Mouse (Mus musculus) left cerebral cortex, adult 11 months (tissue): ENCODE results near the gene B020031M17Rik.
"Not testable (repeated sequence)": the region's sequence is repeated elsewhere in the genome, so short reads cannot be mapped to it uniquely, and the experiment has no call there.

Experiments
- DNase-seq: peaks from one replicate; pipeline ENCODE4 v3.0.0; 2022; ENCODE audit warnings: low spot score

Gene B020031M17Rik

DNA sequence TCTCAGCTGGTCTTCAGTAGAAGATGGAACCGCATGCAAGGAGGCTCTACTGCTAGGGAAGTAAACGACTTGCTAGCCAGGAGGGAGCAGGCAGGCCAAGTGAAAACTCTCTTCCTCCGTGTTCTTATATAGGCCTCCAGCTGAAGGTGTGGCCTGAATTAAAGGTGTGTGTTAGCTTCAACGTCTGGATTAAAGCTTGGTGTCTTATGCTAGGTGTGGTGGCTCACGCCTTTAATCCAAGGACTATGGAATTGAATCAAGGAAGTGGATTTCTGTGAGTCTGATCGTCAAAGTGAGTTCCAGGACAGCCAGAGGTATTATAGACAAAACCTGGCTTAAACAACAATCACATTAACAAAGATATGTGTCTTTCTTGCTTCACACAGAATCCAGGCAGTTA lies at the start of gene B020031M17Rik:
TSS of gene B020031M17Rik (minus strand) at position 101 of the 400 bp plus-strand sequence.
- not testable (repeated sequence) for DNase-seq

DNA sequence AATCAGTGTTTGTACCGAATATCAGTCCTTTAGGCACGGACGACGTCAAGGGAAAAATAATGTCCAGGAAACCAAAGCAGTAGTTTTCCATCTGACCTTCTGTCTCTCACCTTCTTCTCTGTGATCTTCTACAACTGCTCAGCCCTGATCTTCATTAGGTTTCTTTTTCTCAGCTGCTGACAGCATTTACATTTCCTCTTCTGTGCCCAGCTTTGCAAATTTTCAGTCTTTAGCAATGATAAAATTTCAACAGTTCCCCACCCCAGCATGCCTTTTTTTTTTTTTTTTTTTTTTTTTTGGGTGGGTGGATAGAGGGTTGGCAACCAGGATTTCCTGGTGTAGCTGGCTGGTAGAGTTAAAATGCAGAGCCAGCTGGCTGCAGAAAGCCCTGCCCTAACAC lies 48.6 kb upstream of the B020031M17Rik start:
- DNase-seq, result not testable (repeated sequence)

- DNase-seq, result not testable (repeated sequence)
These were observed 48.0 kb upstream of the B020031M17Rik start for GRCm38 (mm10) chr13:119998442-119999086.

- not testable (repeated sequence) for DNase-seq
These were observed 41.4 kb upstream of the B020031M17Rik start for GRCm38 (mm10) chr13:119991917-119992496.

GRCm38 (mm10) chr13:119991264-119991663 lies 40.7 kb upstream of the B020031M17Rik start:
- DNase-seq, result not testable (repeated sequence)

DNA sequence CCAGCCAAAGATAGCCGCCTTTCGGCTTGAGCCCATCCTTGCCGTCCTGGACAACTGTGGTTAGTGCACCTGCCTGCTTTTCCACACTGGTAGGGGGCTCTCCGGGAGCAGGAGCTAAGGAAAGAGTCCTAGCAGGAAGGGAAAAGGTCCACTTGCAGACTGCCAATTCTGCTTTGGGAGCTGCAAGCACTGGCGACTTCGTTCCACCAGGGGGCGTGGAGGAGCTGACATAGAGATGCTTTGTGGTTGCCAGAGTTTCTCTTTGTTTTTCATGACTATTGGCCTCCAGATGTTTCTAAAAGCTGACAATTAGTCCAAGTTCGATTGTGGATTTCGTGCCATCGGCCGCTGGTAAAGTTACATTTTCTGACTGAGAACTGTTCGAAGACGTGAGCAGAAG lies 18.6 kb upstream of the B020031M17Rik start:
- not testable (repeated sequence) for DNase-seq

DNA sequence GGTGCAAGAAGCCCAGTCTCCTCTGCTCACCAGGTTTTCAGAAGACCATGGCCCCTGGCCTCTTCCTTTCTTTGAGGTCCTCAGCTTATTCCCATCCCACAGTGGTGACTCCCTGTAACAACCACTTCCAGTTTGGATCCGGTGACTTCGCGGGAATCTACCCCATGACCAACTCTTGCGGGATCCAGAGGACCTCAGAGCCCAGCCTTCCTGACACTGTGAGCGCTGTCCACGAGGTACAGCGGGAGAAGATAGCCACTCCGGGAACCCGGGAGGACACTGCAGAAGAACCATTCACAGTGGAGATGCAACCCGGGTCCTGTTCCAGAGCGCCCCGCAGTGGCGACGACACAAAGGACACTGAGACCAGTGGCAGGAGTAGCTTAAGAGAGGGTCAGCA lies 17.6 kb upstream of the B020031M17Rik start:
- DNase-seq, result not testable (repeated sequence)

DNA sequence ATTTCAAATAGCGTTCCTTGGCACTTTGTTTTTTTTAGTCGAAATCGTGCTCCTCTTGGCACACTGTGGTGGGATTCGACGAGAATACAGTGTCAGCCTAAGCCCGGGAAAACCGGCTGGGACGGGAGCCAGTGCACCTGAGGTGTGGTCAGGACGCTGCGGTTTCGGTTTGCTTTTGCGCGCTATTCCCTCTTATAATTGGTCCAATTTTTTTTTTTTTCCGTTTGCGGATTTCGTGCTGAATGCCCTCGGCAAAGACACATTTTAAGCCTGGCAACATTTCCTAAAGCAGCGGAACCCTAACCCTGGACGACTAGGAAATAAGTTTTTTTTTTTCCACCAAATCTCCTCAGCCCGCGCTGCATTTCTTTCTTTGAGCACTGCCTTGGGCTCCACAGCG lies 15.4 kb upstream of the B020031M17Rik start:
- DNase-seq, result not testable (repeated sequence)

DNA sequence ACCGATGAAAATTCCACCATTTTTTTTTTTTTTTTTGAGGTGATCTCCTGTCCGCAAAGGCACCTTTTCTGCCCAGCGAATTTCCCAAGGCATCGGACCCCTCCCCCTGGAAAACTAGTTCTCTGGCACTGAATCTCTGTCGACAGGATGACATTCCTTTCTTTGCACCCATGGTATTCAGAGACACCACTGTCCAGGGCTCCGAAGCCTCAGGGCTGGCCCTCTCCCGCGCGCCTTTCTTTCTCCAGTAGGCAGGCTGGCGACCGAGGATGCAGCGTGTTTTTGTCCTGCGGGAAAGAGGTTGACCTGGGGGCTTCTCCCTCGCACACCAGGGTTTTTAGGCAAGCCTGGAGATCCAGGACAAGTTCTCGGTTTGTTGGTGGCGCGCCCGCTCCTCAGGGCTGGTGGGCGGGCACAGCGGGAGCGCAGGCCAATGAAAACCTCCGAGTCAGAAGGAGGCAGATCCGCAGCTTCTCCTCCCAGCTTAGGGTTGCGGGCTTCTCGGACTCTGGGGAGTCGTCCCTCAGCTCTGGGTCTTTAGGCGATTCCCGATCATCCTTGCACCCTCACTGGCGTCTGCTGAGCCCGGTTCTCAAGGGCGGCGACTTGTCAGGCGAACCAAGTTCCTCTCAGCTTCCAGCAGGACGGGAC lies 14.8 kb upstream of the B020031M17Rik start:
- DNase-seq, result not testable (repeated sequence)

DNA sequence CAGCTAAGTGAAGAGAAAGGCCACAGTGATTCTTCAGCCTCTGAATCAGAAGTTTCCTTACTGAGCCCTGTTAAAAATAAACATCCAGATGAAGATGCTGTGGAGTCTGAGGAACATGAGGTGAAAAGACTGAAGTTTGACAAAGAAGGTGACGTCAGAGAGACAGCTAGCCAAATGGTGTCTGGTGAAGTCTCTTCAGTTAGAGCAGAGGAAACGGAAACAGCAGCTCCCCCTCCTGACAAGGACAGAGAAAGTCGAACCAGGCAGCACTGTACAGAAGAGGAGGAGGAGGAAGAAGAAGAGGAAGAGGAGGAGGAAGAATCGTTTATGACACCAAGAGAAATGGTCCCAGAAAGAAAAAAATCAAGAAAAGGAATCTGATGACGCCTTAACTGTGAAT lies 12.2 kb upstream of the B020031M17Rik start:
- not testable (repeated sequence) for DNase-seq

GRCm38 (mm10) chr13:119955567-119955966 lies 5.0 kb upstream of the B020031M17Rik start:
- not testable (repeated sequence) for DNase-seq

DNA sequence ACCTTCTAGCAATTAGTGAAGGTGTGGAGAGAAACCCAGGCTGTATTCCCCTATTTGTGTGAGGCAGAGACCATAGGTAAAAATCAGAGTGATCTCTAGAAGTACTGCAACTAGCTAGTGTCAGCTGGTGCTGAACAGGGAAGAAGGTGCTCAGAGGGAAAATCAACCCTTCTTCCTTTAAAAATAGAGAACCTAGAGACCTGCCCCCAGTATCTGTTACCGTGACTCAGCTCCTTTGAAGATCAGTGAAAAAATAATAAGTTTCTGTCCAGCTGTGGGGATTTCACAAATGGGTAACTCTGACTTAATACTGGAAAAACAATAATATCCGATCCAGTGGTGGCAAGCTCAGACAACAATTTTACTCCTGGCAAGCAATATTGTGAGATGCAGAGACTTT lies 4.5 kb upstream of the B020031M17Rik start:
- DNase-seq, result not testable (repeated sequence)

DNA sequence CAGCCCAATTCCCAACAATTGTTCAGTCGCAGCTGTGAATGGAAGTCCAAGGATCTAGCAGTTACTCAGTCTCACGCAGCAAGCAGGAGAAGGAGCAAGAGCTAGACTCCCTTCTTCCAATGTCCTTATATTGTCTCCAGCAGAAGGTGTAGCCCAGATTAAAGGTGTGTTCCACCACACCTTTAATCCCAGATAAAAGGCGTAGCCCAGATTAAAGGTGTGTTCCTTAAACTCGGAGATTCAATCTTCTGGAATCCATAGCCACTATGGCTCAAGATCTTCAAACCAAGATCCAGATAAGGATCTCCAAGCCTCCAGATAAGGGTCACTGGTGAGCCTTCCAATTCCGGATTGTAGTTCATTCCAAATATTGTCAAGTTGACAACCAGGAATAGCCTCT lies 21.4 kb downstream of the B020031M17Rik start, which contains the start of gene Gm21761:
TSS of gene Gm21761 (minus strand) at position 101 of the 400 bp plus-strand sequence.
- not testable (repeated sequence) for DNase-seq

- not testable (repeated sequence) for DNase-seq
These were observed 25.8 kb downstream of the B020031M17Rik start for GRCm38 (mm10) chr13:119924597-119925340.

- DNase-seq, result not testable (repeated sequence)
These were observed 33.5 kb downstream of the B020031M17Rik start for GRCm38 (mm10) chr13:119916966-119917722.

DNA sequence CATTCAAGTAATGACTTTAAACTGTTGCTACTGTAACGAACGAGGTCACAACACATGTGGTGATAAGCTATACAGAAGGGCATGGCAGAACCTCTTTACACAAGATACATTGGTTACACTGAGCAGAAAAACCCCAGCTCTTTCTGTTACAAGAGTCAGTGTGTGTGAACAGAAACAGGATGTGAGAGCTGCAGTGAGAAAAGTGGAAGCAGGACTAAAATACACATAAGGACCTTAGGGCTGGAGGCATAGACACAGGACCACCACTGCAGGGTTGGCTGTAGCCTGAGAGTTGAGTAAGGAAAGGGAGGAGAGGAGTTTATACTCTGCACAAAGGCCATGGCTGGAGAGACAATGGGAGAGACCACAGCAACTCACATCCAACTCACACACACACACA lies 34.2 kb downstream of the B020031M17Rik start:
- DNase-seq, result not testable (repeated sequence)
